Mouse (Mus musculus): ENCODE measurements around the gene Zfp950.

DNA sequence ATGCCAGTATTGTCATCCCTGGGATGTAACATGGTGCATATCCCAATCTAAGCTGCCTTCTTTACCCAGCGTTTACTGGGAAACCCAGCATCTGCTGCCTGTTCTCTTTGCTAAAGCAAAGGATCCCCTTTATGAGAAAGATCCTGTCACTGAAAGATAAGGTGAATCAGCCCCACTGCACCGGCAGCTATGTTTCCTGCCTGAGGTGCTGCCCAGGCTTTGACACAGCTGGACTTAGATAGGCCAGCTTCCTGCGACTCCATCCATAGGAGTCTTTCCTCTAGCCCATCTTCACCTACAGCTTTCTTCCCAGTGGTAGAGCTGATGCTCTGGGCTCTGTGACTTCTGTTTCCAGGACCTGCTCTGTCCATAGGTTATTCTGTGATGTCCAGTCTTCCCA lies 62.0 kb downstream of the Zfp950 start:
- TF ChIP-seq CTCF (IDR thresholded peaks at IDR 0.05; ENCODE audit: extremely low read depth, insufficient read depth, low read length) (no peak), POLR2A (IDR thresholded peaks at IDR 0.05; ENCODE audit: extremely low read depth, insufficient read depth, low read length) (no peak)

All from cortical plate, adult 2 months (tissue).